Mouse (Mus musculus) embryonic facial prominence, embryonic 12.5 days (tissue): ENCODE data around the gene Txndc15. TPM values are rescaled to one million over a fixed set of nuclear protein-coding genes. Genes with fewer than 3 reads are reported as not detected.
A peak's percentile ranks its signal among the peaks of the same experiment; 100 is the strongest.
"Not testable (repeated sequence)": the region's sequence is repeated elsewhere in the genome, so short reads cannot be mapped to it uniquely, and the experiment has no call there.

Source experiments
- ATAC-seq: fragments of 200-750 bp; cut with Nextera tagmentation; 2 replicates; pipeline ENCODE4 v1.8.0; 2017; ENCODE audit not compliant: insufficient number of reproducible peaks, insufficient read depth, low FRiP score, low TSS enrichment
- H3K27ac ChIP-seq: fragments of 300-500 bp; sonication (generic); 2 replicates; pipeline ENCODE4 v1.5.1; 2016; ENCODE audit warnings: mild to moderate bottlenecking
- H3K27me3 ChIP-seq: fragments of 300-500 bp; sonication (generic); 2 replicates; pipeline ENCODE4 v1.6.1; 2016; ENCODE audit warnings: mild to moderate bottlenecking, moderate library complexity
- H3K36me3 ChIP-seq: fragments of 300-500 bp; sonication (generic); 2 replicates; pipeline ENCODE4 v1.6.1; 2016; ENCODE audit warnings: mild to moderate bottlenecking
- H3K4me1 ChIP-seq: fragments of 300-500 bp; sonication (generic); 2 replicates; pipeline ENCODE4 v1.6.1; 2016
- H3K4me2 ChIP-seq: fragments of 300-500 bp; sonication (generic); replicated peaks from 2 replicates; pipeline ENCODE4 v1.6.1; 2016; ENCODE audit warnings: mild to moderate bottlenecking, moderate library complexity
- H3K4me3 ChIP-seq: fragments of 300-500 bp; sonication (generic); 2 replicates; pipeline ENCODE4 v1.5.1; 2016; ENCODE audit warnings: mild to moderate bottlenecking
- H3K9ac ChIP-seq: fragments of 300-500 bp; sonication (generic); 2 replicates; pipeline ENCODE4 v1.6.1; 2016; ENCODE audit warnings: mild to moderate bottlenecking, moderate library complexity
- H3K9me3 ChIP-seq: fragments of 300-500 bp; sonication (generic); 2 replicates; pipeline ENCODE4 v1.6.1; 2016; ENCODE audit warnings: mild to moderate bottlenecking, moderate library complexity
- whole genome bisulfite sequencing: fragments of 180-500 bp; shearing (Covaris S2); methylation state at CpG from one replicate; pipeline ENCODE4 v1.1.7; 2016; 5-methylcytosine and 5-hydroxymethylcytosine counted together
- polyA plus RNA-seq: library from polyadenylated mRNA; unstranded; fragments of >200 nt; fragmentation: Nextera tagmentation; extraction: Ambion mirVana; gene quantifications from 2 replicates; pipeline ENCODE4 v1.2.1, GENCODE M21; 2016

Txndc15 gene
- polyA plus RNA-seq, 1 experiment from 2014 or later = 99.8 TPM

DNA sequence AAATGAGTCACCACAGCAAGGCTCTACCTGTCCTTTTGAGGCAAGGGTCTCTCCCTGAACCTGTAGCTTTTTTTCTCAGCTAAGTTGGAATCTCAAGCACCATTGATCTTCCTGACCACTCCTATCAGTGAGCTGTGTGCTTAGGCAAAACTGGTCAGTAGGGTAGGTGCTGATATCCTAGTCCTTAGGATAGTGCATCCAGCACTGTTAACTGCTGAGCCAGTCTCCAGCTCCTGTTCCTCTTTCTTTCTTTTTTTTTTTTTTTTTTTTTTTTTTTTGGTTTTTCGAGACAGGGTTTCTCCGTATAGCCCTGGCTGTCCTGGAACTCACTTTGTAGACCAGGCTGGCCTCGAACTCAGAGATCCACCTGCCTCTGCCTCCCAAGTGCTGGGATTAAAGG, 18.5 kb upstream of the Txndc15 start:
- Histone ChIP-seq H3K36me3 (peaks cover 23% of the 10 kb centered on the region), H3K4me1 (peaks cover 15% of the 10 kb centered on the region)
- H3K4me3 ChIP-seq, H3K9ac ChIP-seq, H3K27ac ChIP-seq, H3K27me3 ChIP-seq, ATAC-seq, H3K4me2 ChIP-seq, H3K9me3 ChIP-seq: not testable (repeated sequence)
- 100% methylated on average over 1 of the region's 3 CpGs for WGBS

DNA sequence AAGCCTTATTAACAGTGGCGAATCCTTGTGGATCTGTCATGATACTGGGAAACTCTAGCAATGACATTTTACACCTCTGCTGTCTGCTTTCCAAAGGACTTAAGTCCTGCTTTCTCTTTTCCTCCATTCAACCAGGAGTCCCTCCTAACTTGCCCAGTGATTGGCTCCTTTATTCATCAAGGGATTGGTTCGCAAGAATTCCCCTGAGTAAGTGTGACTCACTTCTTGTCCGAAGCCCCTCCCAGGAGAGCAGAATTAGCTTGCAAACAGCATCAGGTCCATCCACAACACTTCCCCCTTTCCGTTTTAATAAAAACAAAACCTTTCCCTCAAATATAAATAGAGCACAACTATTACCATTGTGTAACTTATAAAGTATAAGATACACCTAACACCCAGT, 10.1 kb upstream of the Txndc15 start:
- Histone ChIP-seq H3K4me1 (no peaks in the 10 kb centered on the region), H3K4me3 (no peak overlapping the region), H3K27ac (no peak overlapping the region), H3K9ac (no peak overlapping the region), H3K4me2 (no peak overlapping the region), H3K9me3 (no peaks in the 10 kb centered on the region), H3K36me3 (peaks cover 41% of the 10 kb centered on the region), H3K27me3 (no peaks in the 10 kb centered on the region)
- 92% methylated on average over 4 of the region's 4 CpGs for WGBS
- no peak for ATAC-seq

DNA sequence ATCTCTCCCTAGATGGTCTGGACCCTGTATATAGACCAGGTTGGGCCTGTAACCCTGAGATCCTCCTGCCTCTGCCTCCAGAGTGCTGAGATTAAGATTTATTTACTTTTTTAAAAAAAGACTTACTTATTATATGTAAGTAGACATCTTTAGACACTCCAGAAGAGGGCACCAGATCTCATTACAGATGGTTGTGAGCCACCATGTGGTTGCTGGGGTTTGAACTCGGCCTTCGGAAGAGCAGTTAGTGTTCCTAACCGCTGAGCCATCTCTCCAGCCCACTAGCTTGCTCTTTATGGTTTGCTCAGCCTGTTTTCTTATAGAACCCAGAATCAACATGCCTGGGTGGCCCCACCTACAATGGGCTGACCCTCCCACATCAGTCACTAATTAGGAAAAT, 1.6 kb upstream of the Txndc15 start:
- H3K4me3 ChIP-seq = no peak overlapping the region
- no peaks in the 10 kb centered on the region for H3K27me3 ChIP-seq
- no peak overlapping the region for H3K27ac ChIP-seq
- no peak for ATAC-seq
- no peaks in the 10 kb centered on the region for H3K9me3 ChIP-seq
- no peak overlapping the region for H3K4me2 ChIP-seq
- no peak overlapping the region for H3K9ac ChIP-seq
- peaks cover 3% of the 10 kb centered on the region; the same call in 1 of the 2 replicates for H3K36me3 ChIP-seq
- H3K4me1 ChIP-seq = peaks cover 8% of the 10 kb centered on the region; the same call in 1 of the 2 replicates
- 88% methylated on average over 3 of the region's 3 CpGs for WGBS

DNA sequence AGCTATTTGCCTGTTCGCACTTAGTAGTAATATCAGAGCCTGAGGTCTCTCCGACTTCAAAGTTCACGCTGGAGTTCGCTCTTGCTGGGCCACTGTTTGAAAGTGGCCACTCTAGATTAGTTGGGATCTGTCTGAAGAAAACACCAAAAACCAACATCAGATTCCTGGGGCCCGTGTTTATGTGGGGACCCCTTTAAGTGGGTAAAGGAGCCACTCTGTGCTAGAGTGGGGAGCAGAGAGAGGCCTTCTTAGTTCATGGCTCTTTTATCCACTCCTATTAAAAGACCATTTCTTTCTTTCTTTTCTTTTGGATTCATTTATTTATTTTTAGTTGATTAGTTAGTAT, 690 bp downstream of the Txndc15 start:
- ATAC-seq = no peak
- H3K4me3 ChIP-seq = peak overlapping the region; percentile 94
- peaks cover 8% of the 10 kb centered on the region; the same call in 1 of the 2 replicates for H3K4me1 ChIP-seq
- H3K4me2 ChIP-seq = peak overlapping the region; percentile 62
- peaks cover 26% of the 10 kb centered on the region for H3K36me3 ChIP-seq
- peak overlapping the region; percentile 88 for H3K27ac ChIP-seq
- no peaks in the 10 kb centered on the region for H3K27me3 ChIP-seq
- WGBS = 7% methylated on average over 5 of the region's 5 CpGs
- no peaks in the 10 kb centered on the region for H3K9me3 ChIP-seq
- H3K9ac ChIP-seq = peak overlapping the region; percentile 94

DNA sequence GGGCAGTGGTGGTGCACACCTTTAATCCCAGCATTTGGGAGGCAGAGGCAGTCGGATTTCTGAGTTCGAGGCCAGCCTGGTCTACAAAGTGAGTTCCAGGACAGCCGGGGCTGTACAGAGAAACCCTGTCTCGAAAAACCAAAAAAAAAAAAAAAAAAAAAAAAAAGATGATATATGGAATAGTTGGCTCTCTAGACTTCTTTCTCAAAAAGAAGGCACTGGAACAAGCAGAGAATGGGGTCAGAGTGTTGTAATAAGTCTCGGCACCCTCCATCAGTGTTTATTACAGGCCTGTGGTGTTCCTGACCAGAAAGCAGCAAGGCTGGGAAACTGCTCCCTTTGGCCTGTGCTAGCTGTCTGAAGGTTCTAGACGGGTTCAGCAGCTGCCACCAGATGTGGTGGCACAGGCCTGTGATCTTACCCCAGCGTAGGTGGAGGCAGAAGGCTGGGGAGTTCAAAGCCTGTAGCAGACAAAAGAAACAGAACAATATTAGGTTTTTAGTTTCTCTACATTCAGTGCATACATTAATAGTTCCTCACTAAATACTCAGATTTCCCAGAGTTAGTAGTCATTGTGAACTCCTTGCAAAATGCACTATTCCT, 1.6 kb downstream of the Txndc15 start:
- Histone ChIP-seq H3K27me3 (no peaks in the 10 kb centered on the region), H3K4me3 (no peak overlapping the region; the same call in 1 of the 2 replicates), H3K27ac (no peak overlapping the region), H3K4me1 (peaks cover 8% of the 10 kb centered on the region; the same call in 1 of the 2 replicates), H3K9me3 (no peaks in the 10 kb centered on the region), H3K4me2 (peak overlapping the region; percentile 62), H3K36me3 (peaks cover 34% of the 10 kb centered on the region), H3K9ac (no peak overlapping the region)
- no peak for ATAC-seq
- WGBS = 84% methylated on average over 7 of the region's 7 CpGs

DNA sequence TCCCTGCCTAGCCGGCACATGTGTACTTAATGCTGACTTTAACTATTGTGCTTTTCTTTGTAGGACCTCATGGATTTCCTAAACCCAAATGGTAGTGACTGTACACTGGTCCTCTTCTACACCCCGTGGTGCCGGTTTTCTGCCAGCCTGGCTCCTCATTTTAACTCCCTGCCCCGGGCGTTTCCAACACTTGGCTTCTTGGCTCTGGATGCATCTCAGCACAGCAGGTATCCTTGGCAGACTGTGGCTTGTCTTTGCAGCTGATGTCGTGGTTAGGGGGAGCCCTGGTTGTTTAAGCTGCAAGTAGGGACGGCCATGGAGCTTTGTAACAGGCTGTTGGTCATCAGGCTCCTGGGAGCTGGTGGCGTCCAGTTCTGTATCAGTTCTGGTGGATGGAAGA, 7.1 kb downstream of the Txndc15 start:
- H3K9me3 ChIP-seq = no peaks in the 10 kb centered on the region
- H3K27ac ChIP-seq = no peak overlapping the region
- H3K27me3 ChIP-seq = no peaks in the 10 kb centered on the region
- H3K36me3 ChIP-seq = peaks cover 73% of the 10 kb centered on the region
- no peak for ATAC-seq
- H3K9ac ChIP-seq = no peak overlapping the region
- H3K4me1 ChIP-seq = peaks cover 3% of the 10 kb centered on the region; the same call in 1 of the 2 replicates
- no peak overlapping the region for H3K4me2 ChIP-seq
- 82% methylated on average over 8 of the region's 8 CpGs for WGBS
- no peak overlapping the region for H3K4me3 ChIP-seq

DNA sequence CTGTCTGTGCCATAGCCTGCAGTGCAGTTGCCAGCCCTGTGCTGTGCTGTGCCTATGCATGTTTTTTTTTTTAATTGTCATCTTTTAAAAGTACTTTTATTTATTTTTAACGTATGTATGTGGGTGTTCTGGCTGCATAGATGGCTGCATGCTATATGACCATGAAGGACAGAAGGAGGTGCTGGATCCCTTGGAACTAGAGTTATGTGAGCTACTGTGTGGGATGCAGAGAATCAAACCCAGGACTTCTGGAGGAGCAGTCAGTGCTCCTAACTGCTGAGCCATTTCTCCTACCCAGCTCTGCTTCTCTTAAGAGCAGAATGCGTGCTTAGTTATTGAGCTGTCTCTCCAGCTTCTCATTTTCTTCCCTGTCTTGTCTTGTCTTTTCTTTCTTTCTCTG, 7.5 kb downstream of the Txndc15 start:
- Histone ChIP-seq H3K27me3 (no peaks in the 10 kb centered on the region), H3K9me3 (no peaks in the 10 kb centered on the region), H3K9ac (no peak overlapping the region), H3K4me1 (no peaks in the 10 kb centered on the region), H3K4me2 (no peak overlapping the region), H3K27ac (no peak overlapping the region), H3K4me3 (no peak overlapping the region), H3K36me3 (peaks cover 73% of the 10 kb centered on the region)
- 95% methylated on average over 2 of the region's 2 CpGs for WGBS
- ATAC-seq = no peak

DNA sequence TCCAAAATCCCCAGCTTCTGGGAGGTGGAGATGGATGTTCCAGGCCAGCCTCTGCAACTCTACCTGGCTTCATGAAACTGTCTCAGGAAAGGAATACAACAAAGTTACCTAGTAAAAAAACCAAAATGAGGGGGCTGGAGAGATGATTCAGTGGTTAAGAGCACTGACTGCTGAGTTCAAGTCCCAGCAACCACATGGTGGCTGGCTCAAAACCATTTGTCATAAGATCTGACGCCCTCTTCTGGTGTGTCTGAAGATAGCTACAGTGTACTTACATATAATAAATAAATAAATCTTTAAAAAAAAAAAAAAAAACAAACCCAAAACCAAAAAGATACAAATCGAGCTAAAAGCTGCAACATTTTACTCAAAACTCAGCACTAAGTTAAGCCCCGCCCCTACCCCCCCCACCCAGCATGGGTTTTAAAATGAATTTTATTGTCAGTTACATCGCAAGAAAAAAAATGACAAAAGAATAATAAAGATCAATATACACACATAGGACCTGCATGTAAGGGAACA, 12.2 kb downstream of the Txndc15 start:
- H3K36me3 ChIP-seq = peaks cover 32% of the 10 kb centered on the region
- no peaks in the 10 kb centered on the region for H3K27me3 ChIP-seq
- no peak for ATAC-seq
- H3K9ac ChIP-seq = peak overlapping the region; percentile 70
- 3% methylated on average over 4 of the region's 4 CpGs for WGBS
- H3K4me1 ChIP-seq = no peaks in the 10 kb centered on the region
- H3K4me2 ChIP-seq = peak overlapping the region; percentile 58
- H3K4me3 ChIP-seq = peak overlapping the region; percentile 60
- H3K27ac ChIP-seq = peak overlapping the region; percentile 99
- no peaks in the 10 kb centered on the region for H3K9me3 ChIP-seq

DNA sequence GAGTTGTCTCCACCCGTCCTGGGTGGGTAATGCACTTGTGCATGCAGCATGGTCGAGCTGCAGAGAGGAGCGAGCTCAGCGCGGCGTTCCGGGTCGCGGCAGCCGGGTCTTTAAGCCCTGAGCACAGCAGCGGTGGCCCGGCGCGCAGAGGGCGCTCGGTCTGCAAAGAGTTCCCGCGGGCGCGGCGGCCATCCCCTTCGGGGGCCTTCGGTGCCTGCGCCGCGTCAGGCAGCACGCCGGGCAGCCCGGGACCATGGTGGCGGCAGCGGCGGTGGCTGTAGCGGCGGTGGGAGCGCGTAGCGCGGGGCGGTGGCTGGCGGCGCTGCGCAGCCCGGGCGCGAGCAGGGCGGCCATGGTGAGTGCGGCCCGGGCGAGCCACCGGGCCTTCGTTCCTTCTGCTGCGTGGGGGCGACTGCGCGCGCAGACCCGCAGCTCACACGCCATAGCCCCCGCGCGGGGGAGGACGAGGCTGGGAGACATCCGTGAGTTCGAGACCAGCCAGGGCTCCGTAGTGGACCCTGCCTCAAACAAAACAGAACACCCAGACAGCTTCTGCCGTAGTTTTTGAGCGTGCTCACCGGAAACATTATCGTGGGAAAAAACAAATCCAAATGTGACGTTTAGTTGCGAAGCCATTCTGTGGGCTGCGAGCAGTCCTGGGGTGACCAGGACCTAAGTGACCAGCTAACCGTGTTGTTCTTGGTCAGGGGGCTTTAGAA, 12.8 kb downstream of the Txndc15 start, which contains the start of gene Pcbd2:
Gene Pcbd2 (plus strand): TSS at position 249 of the 719 bp plus-strand sequence.
- H3K4me3 ChIP-seq = peak within 1 kb of the TSS; percentile 60
- peak; percentile 89 for ATAC-seq
- no peaks in the 10 kb centered on the region for H3K27me3 ChIP-seq
- no peaks in the 10 kb centered on the region for H3K4me1 ChIP-seq
- WGBS = under 1% methylated on average over 72 of the region's 73 CpGs
- H3K36me3 ChIP-seq = peaks cover 28% of the 10 kb centered on the region
- H3K9me3 ChIP-seq = no peaks in the 10 kb centered on the region
- H3K4me2 ChIP-seq = peak within 1 kb of the TSS; percentile 58
- H3K9ac ChIP-seq = peak within 1 kb of the TSS; percentile 70
- H3K27ac ChIP-seq = peak within 1 kb of the TSS; percentile 99

DNA sequence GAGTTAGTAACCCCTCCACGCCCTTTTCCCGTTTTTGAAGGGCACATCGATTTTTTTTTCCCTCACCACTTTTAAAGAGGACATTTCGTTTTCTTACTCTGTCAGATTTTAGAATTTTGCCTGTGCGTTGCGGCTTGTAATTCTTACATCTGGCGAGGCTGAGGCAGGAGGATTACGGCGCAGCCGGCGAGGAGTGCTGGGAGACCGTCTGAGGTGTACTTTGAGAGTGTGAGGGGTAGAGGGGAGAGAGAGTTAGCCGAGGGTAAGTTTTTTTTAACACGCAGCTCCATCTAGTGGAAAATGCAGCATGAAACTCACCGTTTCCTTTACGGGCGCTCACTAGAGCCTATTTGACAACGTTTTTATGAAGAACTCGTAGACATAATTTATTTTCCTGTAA, 13.4 kb downstream of the Txndc15 start:
- H3K4me2 ChIP-seq = peak overlapping the region; percentile 58
- no peaks in the 10 kb centered on the region for H3K27me3 ChIP-seq
- H3K27ac ChIP-seq = peak overlapping the region; percentile 99
- ATAC-seq = no peak
- H3K36me3 ChIP-seq = peaks cover 24% of the 10 kb centered on the region
- H3K9ac ChIP-seq = peak overlapping the region; percentile 70
- H3K4me3 ChIP-seq = peak overlapping the region; percentile 60
- no peaks in the 10 kb centered on the region for H3K4me1 ChIP-seq
- no peaks in the 10 kb centered on the region for H3K9me3 ChIP-seq
- 3% methylated on average over 19 of the region's 19 CpGs for WGBS

DNA sequence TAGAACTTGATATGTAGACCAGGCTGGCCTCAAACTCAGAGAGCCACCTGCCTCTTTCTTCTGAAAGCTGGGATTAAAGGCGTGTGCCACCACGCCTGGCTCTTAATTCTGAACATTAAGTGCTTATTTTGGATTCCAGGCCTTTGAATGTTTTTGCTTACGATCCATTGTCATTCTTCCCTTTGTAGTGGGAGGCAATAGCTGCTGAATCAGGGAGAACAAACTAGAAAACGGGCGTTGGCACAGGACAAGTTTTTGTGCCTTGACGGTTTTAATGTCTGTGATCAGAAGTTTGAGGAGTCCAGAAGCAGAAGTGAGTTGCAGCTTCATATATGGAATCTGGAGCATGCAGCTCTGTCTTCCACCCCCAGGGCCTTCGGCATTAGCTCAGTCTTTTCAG, 16.3 kb downstream of the Txndc15 start:
- no peak overlapping the region for H3K9ac ChIP-seq
- ATAC-seq = no peak
- WGBS = 91% methylated on average over 7 of the region's 7 CpGs
- H3K27me3 ChIP-seq = no peaks in the 10 kb centered on the region
- H3K9me3 ChIP-seq = no peaks in the 10 kb centered on the region
- H3K4me1 ChIP-seq = no peaks in the 10 kb centered on the region
- H3K4me3 ChIP-seq = no peak overlapping the region
- no peak overlapping the region for H3K4me2 ChIP-seq
- no peak overlapping the region for H3K27ac ChIP-seq
- peaks cover 6% of the 10 kb centered on the region; the same call in 1 of the 2 replicates for H3K36me3 ChIP-seq

DNA sequence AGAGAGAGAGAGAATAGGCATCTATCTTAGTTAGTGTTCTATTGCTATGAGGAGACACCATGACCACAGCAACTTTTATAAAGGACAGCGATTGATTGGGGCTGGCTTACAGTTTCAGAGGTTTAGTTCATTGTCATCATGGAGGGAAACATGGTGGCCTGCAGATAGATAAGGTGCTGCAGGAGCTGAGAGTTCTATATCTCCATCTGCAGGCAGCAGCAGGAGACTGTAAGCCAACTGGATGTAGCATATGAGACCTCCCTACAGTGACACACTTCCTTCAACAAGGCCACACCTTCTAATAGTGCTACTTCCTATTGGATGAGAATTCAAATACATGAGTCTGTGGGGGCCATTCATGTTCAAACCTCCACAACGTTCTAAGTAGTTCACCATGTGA, 17.7 kb downstream of the Txndc15 start:
- Histone ChIP-seq H3K4me2 (no peak overlapping the region), H3K27ac (no peak overlapping the region), H3K4me3 (no peak overlapping the region), H3K27me3 (no peaks in the 10 kb centered on the region), H3K4me1 (no peaks in the 10 kb centered on the region), H3K9ac (no peak overlapping the region), H3K36me3 (no peaks in the 10 kb centered on the region), H3K9me3 (no peaks in the 10 kb centered on the region)
- WGBS = 79% methylated on average over 2 of the region's 2 CpGs
- ATAC-seq = no peak
